Mouse (Mus musculus) thymus, adult 18-20 months (tissue): ENCODE data around the gene Myct1.

Experiments
- DNase-seq, 2 experiments: peaks; one replicate each; pipeline ENCODE4 v3.0.0; 2022; ENCODE audit warnings: mixed read lengths in 2 of 2

Myct1 gene

DNA sequence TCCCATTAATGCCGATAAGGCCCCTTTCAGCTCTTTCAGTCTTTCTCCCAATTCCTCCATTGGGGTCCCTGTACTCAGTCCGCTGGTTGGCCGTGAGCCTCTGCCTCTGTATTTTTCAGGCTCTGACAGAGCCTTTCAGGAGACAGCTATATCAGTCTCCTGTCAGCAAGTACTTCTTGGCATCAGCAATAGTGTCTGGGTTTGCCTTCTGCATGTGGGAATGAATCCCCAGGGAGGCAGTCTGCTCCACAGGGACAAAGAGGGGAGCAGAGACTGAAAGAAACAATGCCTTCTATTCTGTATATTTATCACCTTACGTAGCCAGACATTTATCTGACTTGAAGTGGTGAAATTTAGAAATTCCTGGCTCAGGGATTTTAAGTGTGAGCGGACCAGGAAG lies 32.7 kb downstream of the Myct1 start:
- no peak for DNase-seq

GRCm38 (mm10) chr10:5633672-5634200 lies 40.2 kb downstream of the Myct1 start:
- no peak for DNase-seq

GRCm38 (mm10) chr10:5634336-5634735 lies 40.8 kb downstream of the Myct1 start:
- no peak for DNase-seq

DNA sequence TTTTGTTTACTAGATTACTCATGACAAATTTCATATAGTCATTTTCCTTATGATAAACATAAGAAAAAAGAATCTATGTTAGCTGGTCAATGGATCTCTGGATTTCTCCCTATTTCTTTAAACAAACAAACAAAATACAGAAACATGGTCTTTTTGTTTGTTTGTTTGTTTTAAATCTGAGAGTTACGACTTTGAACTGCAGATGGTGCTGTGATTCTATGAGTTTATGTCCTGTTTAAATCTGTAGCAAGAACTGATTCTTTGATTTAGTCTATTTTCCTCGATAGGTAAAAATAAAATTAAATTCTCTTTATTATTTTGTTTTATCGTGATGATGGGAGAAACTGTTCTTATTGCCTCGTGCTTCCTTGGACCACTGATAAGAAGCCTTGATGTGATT lies 43.7 kb downstream of the Myct1 start:
- DNase-seq, result no peak

GRCm38 (mm10) chr10:5639112-5639511 lies 45.5 kb downstream of the Myct1 start, which contains the start of gene Vip:
Gene Vip, plus strand, starts transcription at chr10:5639218.
- no peak for DNase-seq
